Mouse (Mus musculus) ES-E14 (cell line): Measurements from ENCODE around the gene Cnp. TPM values are rescaled to one million over a fixed set of nuclear protein-coding genes. Genes with fewer than 3 reads are reported as not detected.

Experiments used
- DNase-seq: peaks from one replicate; pipeline ENCODE4 v3.0.0-alpha.2; 2013; ENCODE audit warnings: low read depth, low spot score
- H3K27ac ChIP-seq: 2 replicates; pipeline ENCODE4 v1.5.1; 2012; ENCODE audit warnings: low read depth, mild to moderate bottlenecking, low read length, moderate library complexity, mixed read lengths; ENCODE audit not compliant: poor library complexity, insufficient read depth, severe bottlenecking
- H3K36me3 ChIP-seq: 2 replicates; pipeline ENCODE4 v1.6.1; 2012; ENCODE audit warnings: mild to moderate bottlenecking, low read length, moderate library complexity, mixed read lengths; ENCODE audit not compliant: control insufficient read depth, poor library complexity, insufficient read depth, severe bottlenecking
- H3K4me1 ChIP-seq, 2 experiments: fragments of 150-350 bp in 1 of 2; sonication (generic) in 1 of 2; 2 replicates each; pipeline ENCODE4 v1.6.1; 2012; ENCODE audit warnings: low read length in 2 of 2, mild to moderate bottlenecking in 1 of 2, mixed read lengths in 1 of 2; ENCODE audit not compliant: control insufficient read depth in 2 of 2, insufficient read depth in 2 of 2, poor library complexity in 1 of 2
- H3K4me3 ChIP-seq, 2 experiments: fragments of 150-350 bp in 1 of 2; sonication (generic) in 1 of 2; 2 replicates each; pipeline ENCODE4 v1.5.1; 2012; ENCODE audit warnings: low read length in 2 of 2, low read depth in 1 of 2, mild to moderate bottlenecking in 1 of 2, mixed read lengths in 1 of 2; ENCODE audit not compliant: insufficient read depth in 1 of 2, poor library complexity in 1 of 2, severe bottlenecking in 1 of 2
- H3K9ac ChIP-seq: 2 replicates; pipeline ENCODE4 v1.6.1; 2012; ENCODE audit warnings: low read depth, mild to moderate bottlenecking, low read length, mixed read lengths; ENCODE audit not compliant: poor library complexity, insufficient read depth, severe bottlenecking
- H3K9me3 ChIP-seq: fragments of 150-350 bp; sonication (generic); 2 replicates; pipeline ENCODE4 v1.6.1; 2012; ENCODE audit warnings: low read depth, mild to moderate bottlenecking, low read length; ENCODE audit not compliant: control insufficient read depth, insufficient read depth
- CHD2 ChIP-seq: IDR thresholded peaks from 2 replicates; pipeline ENCODE4 v1.6.1; 2014; ENCODE audit warnings: mild to moderate bottlenecking, low read depth, low read length, inconsistent platforms
- HCFC1 ChIP-seq: IDR thresholded peaks from 2 replicates; pipeline ENCODE4 v1.6.1; 2012; ENCODE audit warnings: low read length, inconsistent platforms, borderline replicate concordance; ENCODE audit not compliant: insufficient read depth
- MAFK ChIP-seq: IDR thresholded peaks from 2 replicates; pipeline ENCODE4 v1.6.1; 2014; ENCODE audit warnings: mild to moderate bottlenecking, low read depth, low read length, inconsistent platforms; ENCODE audit not compliant: insufficient read depth
- ZC3H11A ChIP-seq: IDR thresholded peaks from 2 replicates; pipeline ENCODE4 v1.6.1; 2012; ENCODE audit warnings: low read depth, mild to moderate bottlenecking, inconsistent platforms, low read length, borderline replicate concordance
- ZNF384 ChIP-seq: IDR thresholded peaks from 2 replicates; pipeline ENCODE4 v1.6.1; 2012; ENCODE audit warnings: low read depth, low read length, inconsistent platforms
- in situ Hi-C, 2 experiments: fragments of 600-800 bp; cut with MboI; formaldehyde crosslinking; loops; one replicate each; pipeline ENCODE4 v1.15.1; 2025; ENCODE audit warnings: low sequenced_read_pairs in 2 of 2, inconsistent platforms in 1 of 2; ENCODE audit not compliant: unreplicated experiment in 2 of 2
- total RNA-seq: library from RNA; depleted of rRNA; stranded (reverse); fragments of 300-350 nt; gene quantifications from 2 replicates; pipeline ENCODE4 v1.2.3, GENCODE M21; 2012; rRNA removed

Cnp gene
- total RNA-seq = 9.4 and 11.9 TPM in 2 replicates

DNA sequence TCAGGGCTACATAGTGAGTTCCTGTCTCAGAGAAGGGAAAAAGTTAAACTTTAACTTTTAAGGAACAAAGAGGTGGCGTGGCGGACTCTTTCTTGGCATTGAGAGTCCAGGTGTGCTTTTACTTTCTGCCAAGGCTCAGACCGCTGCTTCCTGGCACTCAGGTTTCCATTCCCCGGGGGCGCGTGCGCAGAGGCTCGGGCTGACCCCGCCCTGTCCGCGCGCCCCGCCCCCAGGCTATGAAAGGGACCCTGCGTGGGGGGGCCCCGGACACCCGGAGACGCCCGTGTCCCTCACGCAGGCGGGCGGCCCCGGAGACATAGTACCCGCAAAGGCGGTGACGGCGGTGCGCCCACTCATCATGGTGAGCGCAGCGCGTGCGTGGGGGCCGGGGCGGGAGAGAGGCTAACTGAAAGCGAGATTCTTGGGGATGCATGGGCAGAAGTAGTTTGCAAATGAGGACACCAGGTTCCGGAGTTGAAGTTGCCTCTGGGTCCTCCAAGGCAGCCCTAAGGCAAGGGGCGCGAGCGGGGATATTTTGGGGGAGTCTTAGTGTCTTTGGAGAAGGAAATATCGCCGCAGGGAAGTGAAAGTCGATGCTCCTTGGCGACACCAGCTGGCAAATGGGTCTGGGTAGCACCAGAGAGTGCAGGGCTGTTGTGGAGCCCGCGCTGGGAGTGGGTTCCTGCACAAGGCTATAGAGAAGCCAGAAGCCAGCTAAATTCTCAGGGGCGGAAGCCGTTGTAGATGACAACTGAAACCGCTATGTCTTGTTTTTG is at the start of gene Cnp:
Cnp (plus strand) TSS at position 197 of the 776 bp plus-strand sequence.
- H3K9me3 ChIP-seq = no peaks in the 10 kb centered on the region
- peaks cover 18% of the 10 kb centered on the region for H3K36me3 ChIP-seq
- peak within 1 kb of the TSS; percentile 57 for H3K9ac ChIP-seq
- TF ChIP-seq CHD2 (no peak), ZNF384 (no peak), MAFK (no peak), HCFC1 (no peak), ZC3H11A (no peak)
- in situ Hi-C loops = loop anchor here in 1 of 2 experiments (5.0 kb wide), 1 partner anchor 122 kb away; no protein-coding TSS in a partner anchor
- DNase-seq = peak; percentile 29
- H3K4me1 ChIP-seq = peaks cover 0 to 8% of the 10 kb centered on the region in 2 experiments; a peak in 2 of 4 replicates
- H3K4me3 ChIP-seq = peak within 1 kb of the TSS; percentile 70 to 77
- H3K27ac ChIP-seq = no peak within 1 kb of the TSS

DNA sequence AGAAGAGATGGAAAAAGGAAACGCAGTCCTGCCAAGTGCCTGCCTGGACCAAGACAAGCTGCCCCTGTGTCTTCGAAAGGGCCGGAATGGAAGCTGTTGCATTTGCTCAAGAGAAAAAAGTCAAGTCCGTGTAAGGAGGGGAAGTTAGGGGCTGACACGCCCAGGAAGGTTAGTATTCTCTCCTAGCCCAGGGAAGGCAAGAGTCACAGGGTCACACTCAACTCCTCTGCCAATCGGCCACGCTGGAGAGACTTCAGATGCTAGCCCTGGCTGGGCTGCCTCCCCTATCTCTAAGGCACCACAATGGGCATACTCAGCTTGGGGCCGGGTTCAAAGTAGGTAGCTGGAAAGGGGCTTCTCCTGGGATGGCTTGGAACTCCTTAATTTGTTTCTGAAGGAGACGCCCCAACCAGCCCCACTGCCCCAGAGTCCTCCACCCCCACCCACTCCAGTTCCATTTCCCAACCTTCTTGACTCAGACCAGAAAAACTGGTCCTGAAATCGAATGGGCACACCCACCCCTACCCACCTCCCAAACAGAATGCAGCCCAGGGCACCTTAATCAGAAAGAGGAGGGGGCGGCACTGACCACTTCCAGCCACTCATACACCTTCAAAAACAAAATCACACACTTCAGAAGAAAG is 49.6 kb upstream of the Cnp start:
- TF ChIP-seq ZNF384 (no peak), ZC3H11A (no peak), MAFK (no peak), HCFC1 (no peak), CHD2 (no peak)
- peaks cover 44% of the 10 kb centered on the region for H3K36me3 ChIP-seq
- H3K27ac ChIP-seq = no peak overlapping the region
- no peaks in the 10 kb centered on the region for H3K9me3 ChIP-seq
- in situ Hi-C loops = no loop called here
- H3K4me3 ChIP-seq = no peak overlapping the region; a peak in 1 of 4 replicates
- peaks cover 3 to 15% of the 10 kb centered on the region in 2 experiments; a peak in 2 of 4 replicates for H3K4me1 ChIP-seq
- DNase-seq = no peak
- H3K9ac ChIP-seq = no peak overlapping the region

DNA sequence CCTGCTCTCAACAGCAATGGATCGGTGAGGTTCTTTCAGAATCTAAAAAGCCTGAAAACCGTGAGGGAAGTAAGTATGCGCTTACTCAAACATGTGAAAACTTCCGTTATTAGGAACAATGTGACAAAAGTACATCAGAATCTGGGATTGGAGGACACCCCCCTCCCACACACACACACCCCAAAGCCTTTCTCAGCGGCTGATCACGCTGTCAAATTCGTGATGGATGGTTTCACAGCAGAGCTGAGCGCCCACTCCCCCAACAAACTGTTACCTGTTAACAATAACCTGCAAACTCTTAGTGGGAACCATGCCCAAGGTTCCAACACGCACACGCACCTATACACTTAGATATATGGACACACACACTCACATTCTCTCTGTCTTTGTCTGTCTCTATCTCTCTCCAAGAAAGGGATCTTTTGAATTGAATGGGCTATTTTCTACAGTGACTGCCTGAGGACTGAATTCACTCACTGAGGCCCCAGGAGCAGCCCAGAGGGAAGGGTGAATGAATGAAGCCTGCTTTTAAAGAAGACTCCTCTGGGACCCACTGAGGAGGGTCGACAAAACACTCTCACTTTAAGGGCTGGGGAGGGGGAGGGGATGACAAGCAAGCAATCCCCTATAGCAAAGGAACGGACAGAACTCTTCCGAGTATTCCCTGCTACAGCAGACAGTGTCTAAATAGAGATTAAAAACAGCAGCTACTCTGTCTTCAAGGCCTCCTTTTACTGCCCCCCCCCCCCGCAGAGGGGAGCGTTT is 48.5 kb upstream of the Cnp start:
- in situ Hi-C loops = no loop called here
- H3K9me3 ChIP-seq = no peaks in the 10 kb centered on the region
- H3K27ac ChIP-seq = no peak overlapping the region
- TF ChIP-seq MAFK = no peak
- no peak for TF ChIP-seq HCFC1
- peaks cover 32% of the 10 kb centered on the region for H3K36me3 ChIP-seq
- H3K9ac ChIP-seq = peak overlapping the region; percentile 95
- H3K4me3 ChIP-seq = peak overlapping the region; percentile 88 to 96
- peaks cover 3 to 15% of the 10 kb centered on the region in 2 experiments; a peak in 2 of 4 replicates for H3K4me1 ChIP-seq
- no peak for DNase-seq

DNA sequence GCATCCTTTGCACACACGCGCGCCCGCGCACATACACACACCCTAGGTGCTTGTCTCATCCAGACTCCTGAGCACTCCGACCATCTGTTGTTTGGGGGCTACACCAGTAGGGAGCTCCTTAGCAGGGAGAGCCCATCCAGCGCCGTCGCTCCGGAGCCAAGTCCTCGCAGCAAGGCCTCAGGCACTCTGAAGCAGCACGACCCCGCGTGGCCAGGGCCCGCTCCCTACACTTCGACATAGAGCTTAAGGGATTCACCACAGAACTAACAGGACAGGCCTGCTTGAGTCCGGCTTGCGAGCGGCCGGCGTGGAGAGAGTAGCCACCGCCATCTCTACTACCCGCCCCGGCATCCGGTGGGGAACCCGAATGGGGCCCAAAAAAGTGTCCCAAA is 47.6 kb upstream of the Cnp start:
- no peak for DNase-seq
- peak overlapping the region; percentile 88 to 96 for H3K4me3 ChIP-seq
- no peak overlapping the region; the same call in 1 of the 2 replicates for H3K27ac ChIP-seq
- peaks cover 3 to 15% of the 10 kb centered on the region in 2 experiments; a peak in 2 of 4 replicates for H3K4me1 ChIP-seq
- peak overlapping the region; percentile 95 for H3K9ac ChIP-seq
- no peaks in the 10 kb centered on the region for H3K9me3 ChIP-seq
- in situ Hi-C loops = no loop called here
- peaks cover 24% of the 10 kb centered on the region for H3K36me3 ChIP-seq
- no peak for TF ChIP-seq ZC3H11A
- TF ChIP-seq MAFK = no peak
- TF ChIP-seq ZNF384 = no peak
- no peak for TF ChIP-seq HCFC1
- TF ChIP-seq CHD2 = no peak
